Mouse (Mus musculus) thymus, adult 2 months (tissue): ENCODE results near the gene Gm28035.

ENCODE experiments used
- CTCF ChIP-seq: fragments of 200-500 bp; IDR thresholded peaks from 2 replicates; pipeline ENCODE4 v1.5.1; 2012; ENCODE audit warnings: mild to moderate bottlenecking, control low read depth, low read length, moderate library complexity, borderline replicate concordance; ENCODE audit not compliant: control insufficient read depth, poor library complexity, insufficient read depth; ENCODE audit errors: extremely low read depth
- POLR2A ChIP-seq: fragments of 200-500 bp; IDR thresholded peaks from 2 replicates; pipeline ENCODE4 v1.6.1; 2012; ENCODE audit warnings: mild to moderate bottlenecking, low read length, control low read depth, moderate library complexity; ENCODE audit not compliant: control insufficient read depth, poor library complexity, insufficient read depth; ENCODE audit errors: extremely low read depth

GRCm38 (mm10) chr2:30243391-30243790, 3.0 kb downstream of the Gm28035 start:
- TF ChIP-seq POLR2A (no peak), CTCF (no peak)
